Mouse (Mus musculus) left cerebral cortex, adult 18-20 months (tissue): Measurements from ENCODE around the gene Spen. TPM values are rescaled to one million over a fixed set of nuclear protein-coding genes. Genes with fewer than 3 reads are reported as not detected.
A peak's percentile ranks its signal among the peaks of the same experiment; 100 is the strongest.

Experiments used
- DNase-seq, 2 experiments: peaks; one replicate each; pipeline ENCODE4 v3.0.0; 2021 to 2022; ENCODE audit warnings: low spot score in 2 of 2, mixed read lengths in 1 of 2
- total RNA-seq, 2 experiments: library from RNA; stranded (reverse); gene quantifications; 2 replicates each; pipeline ENCODE4 v1.2.3; 2021

Gene Spen
- total RNA-seq, 2 experiments from 2014 or later = 58.4 to 60.6 TPM

GRCm38 (mm10) chr4:141534947-141535680, 3.3 kb downstream of the Spen start:
- peak; percentile 60 to 68 for DNase-seq

GRCm38 (mm10) chr4:141530979-141531378, 7.4 kb downstream of the Spen start:
- no peak for DNase-seq

GRCm38 (mm10) chr4:141528938-141529337, 9.5 kb downstream of the Spen start:
- no peak for DNase-seq

- no peak for DNase-seq
These were observed 11.3 kb downstream of the Spen start for GRCm38 (mm10) chr4:141526936-141527650.

GRCm38 (mm10) chr4:141525940-141526339, 12.5 kb downstream of the Spen start:
- DNase-seq = no peak

- DNase-seq = no peak
These were observed 13.7 kb downstream of the Spen start for GRCm38 (mm10) chr4:141524658-141525057.

- DNase-seq = no peak
These were observed 15.3 kb downstream of the Spen start for GRCm38 (mm10) chr4:141523128-141523527.

GRCm38 (mm10) chr4:141518386-141518785, 20.0 kb downstream of the Spen start:
- DNase-seq = no peak

GRCm38 (mm10) chr4:141514179-141514641, 24.2 kb downstream of the Spen start:
- no peak for DNase-seq

GRCm38 (mm10) chr4:141512145-141512544, 26.3 kb downstream of the Spen start:
- no peak for DNase-seq

- no peak for DNase-seq
These were observed 27.9 kb downstream of the Spen start for GRCm38 (mm10) chr4:141510457-141510856.

GRCm38 (mm10) chr4:141506893-141507292, 31.5 kb downstream of the Spen start:
- no peak for DNase-seq

- DNase-seq = peak; percentile 54 to 62
These were observed 32.0 kb downstream of the Spen start for GRCm38 (mm10) chr4:141506352-141506751.

- no peak for DNase-seq
These were observed 32.6 kb downstream of the Spen start for GRCm38 (mm10) chr4:141505810-141506209.

- DNase-seq = no peak
These were observed 33.9 kb downstream of the Spen start for GRCm38 (mm10) chr4:141504471-141504870.

GRCm38 (mm10) chr4:141502723-141503122, 35.7 kb downstream of the Spen start:
- DNase-seq = no peak

- DNase-seq = no peak
These were observed 37.3 kb downstream of the Spen start for GRCm38 (mm10) chr4:141501058-141501457.

GRCm38 (mm10) chr4:141500637-141501036, 37.8 kb downstream of the Spen start:
- no peak for DNase-seq

GRCm38 (mm10) chr4:141488670-141489069, 49.7 kb downstream of the Spen start:
- DNase-seq = no peak

- no peak for DNase-seq
These were observed 50.8 kb downstream of the Spen start for GRCm38 (mm10) chr4:141487581-141487980.

- DNase-seq = no peak
These were observed 54.3 kb downstream of the Spen start for GRCm38 (mm10) chr4:141484071-141484470.

GRCm38 (mm10) chr4:141479411-141479810, 59.0 kb downstream of the Spen start:
- no peak for DNase-seq
